Mouse (Mus musculus): Measurements from ENCODE around the gene Senp7.
A peak's percentile ranks its signal among the peaks of the same experiment; 100 is the strongest.
"Not testable (repeated sequence)": the region's sequence is repeated elsewhere in the genome, so short reads cannot be mapped to it uniquely, and the experiment has no call there.

Senp7 gene

DNA sequence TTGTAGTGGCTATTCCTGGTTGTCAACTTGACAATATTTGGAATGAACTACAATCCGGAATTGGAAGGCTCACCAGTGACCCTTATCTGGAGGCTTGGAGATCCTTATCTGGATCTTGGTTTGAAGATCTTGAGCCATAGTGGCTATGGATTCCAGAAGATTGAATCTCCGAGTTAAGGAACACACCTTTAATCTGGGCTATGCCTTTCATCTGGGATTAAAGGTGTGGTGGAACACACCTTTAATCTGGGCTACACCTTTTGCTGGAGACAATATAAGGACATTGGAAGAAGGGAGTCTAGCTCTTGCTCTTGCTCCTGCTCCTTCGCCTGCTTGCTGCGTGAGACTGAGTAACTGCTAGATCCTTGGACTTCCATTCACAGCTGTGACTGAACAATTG, at the start of gene Senp7:
TSS of gene Senp7 (plus strand) at position 301 of the 400 bp plus-strand sequence.
- not testable (repeated sequence) for DNase-seq

DNA sequence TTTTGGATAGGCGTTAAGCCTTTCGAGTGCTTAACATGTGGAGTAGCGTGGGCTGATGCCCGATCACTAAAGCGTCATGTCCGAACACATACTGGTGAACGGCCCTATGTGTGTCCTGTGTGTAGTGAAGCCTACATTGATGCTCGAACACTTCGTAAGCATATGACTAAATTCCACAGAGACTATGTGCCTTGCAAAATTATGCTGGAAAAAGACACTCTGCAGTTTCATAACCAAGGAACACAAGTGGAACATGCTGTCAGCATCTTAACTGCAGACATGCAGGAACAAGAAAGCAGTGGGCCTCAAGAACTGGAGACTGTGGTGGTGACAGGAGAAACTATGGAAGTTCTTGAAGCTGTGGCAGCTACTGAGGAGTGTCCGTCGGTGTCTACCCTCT, 41.3 kb upstream of the Senp7 start:
- DNase-seq, result no peak

DNA sequence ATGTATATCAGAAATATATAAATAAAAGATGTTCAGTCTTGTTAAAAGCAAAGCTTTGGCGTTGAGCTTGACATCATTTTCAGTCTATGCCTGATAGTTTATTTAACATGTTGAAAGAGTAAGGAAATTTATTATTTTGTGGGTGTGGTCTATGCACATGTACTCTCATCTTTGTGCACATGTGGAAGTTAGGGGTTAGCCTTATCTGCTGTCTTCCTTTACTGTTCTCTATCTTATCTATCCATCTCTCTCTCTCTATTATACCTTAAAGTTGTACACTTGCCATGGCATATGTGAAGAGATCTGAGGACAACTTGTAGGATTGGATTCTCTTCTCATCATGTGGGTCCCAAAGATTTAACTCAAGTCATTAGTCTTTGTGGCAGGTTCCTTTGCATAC, 39.3 kb upstream of the Senp7 start:
- no peak for DNase-seq

DNA sequence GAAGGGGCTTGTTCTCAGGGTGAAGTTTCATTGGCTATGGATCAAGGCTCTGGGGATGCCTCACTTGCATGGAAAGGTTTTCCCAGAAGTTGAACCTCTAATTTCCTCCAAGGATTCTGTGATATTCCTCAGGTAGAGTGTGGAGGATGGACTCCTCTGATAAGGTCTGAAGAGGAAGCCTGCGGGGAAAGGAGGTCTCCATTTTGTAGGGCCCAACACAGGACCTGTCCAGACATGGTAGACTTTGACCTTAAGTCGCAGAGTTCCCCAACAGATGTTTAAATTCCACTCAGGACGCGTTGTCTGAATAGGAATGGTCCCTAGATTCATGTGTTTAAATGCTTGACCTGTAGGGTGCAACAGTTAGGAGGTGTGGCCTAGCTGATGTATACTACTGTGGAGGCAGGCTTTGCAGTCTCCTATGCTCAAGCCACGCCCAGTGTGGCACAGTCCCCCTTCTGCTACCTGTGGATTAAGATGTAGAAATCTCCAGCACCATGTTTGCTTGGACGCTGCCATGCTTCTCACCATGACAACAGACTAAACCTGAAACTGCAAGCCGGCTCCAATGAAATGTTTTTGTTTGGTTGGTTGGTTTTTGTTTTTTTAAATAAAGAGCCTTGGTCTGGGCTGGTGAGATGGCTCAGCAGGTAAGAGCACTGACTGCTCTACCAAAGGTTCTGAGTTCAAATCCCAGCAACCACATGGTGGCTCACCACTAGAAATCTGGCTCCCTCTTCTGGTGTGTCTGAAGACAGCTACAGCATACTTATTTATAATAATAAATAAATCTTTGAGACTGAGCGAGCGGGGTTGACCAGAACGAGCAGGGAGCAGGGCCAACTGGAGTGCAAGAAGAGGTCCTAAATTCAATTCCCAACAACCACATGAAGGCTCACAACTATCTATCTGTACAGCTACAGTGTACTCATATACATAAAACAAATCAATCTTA, 35.1 kb upstream of the Senp7 start:
- DNase-seq, result no peak

DNA sequence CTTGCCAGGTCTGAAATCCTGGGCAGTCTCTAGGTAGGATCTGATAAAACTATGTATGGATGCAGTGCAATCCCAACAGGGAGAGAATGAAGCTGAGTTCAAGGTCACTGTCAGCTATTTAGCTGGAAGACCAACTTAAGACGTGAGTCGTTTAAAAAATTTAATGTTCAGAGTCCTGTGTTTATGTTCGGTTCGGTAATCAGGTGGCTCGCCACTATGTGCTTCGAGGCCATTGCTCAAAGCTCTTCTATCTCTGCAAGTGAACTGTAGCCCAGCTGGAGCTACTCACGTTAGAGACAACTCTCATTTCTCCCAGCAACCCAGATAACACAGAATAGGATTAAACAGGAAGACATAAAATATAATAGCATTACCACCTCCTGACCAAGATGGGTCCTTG, 34.1 kb upstream of the Senp7 start:
- no peak for DNase-seq

DNA sequence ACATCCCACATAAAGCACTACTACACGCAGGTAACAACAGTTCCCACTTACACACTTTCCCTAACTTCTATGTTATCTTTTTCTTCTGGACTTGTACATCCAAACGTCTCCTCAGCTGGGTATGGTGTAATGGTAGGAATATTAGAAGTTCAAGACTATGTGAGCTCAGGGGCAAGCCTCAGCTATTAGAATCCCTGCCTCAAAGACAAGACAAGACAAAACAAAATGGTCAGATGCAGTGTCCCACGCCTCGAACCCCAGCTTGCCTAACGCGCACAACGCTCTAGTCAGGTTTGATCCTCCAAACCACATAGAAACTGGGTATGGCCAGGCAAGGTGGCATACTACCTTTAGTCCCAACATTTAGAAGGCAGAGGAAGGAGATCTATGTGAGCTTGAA, 28.5 kb upstream of the Senp7 start:
- no peak for DNase-seq

DNA sequence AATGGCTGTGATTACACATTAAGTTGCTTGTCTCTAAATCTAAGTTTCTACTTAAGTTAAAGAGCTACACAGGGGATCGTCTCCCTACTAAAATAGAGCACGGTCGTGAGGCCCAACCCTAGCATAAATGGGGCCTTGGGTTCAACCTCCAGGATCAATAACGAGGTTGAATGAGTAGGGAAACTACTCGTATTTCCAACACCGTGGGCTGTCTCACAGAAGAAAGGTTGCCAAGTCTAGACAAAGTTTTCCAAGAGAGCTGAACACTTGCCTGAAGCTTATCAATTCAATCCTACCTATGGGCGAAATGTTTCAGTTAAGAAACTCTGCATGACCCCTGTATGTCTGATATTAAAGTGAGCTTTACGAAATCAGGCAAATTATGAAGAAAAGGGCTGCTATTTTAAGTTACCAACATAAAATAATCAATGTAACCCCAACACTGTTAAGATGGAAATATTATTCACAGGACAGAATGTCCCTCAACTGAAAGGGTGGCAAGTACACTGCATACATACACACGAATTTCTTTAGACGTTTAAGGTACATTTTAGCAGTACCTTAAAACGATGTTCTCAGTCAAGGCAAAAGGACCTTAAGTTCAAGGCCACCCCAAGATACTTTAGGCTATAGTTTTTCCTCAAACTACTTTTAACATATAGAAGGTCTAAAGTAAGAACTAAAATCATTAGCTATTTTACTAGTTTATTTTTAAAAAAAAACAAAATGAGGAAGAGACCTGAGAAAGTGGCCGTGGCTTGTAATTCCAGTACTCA, 20.1 kb upstream of the Senp7 start:
- DNase-seq, result no peak

DNA sequence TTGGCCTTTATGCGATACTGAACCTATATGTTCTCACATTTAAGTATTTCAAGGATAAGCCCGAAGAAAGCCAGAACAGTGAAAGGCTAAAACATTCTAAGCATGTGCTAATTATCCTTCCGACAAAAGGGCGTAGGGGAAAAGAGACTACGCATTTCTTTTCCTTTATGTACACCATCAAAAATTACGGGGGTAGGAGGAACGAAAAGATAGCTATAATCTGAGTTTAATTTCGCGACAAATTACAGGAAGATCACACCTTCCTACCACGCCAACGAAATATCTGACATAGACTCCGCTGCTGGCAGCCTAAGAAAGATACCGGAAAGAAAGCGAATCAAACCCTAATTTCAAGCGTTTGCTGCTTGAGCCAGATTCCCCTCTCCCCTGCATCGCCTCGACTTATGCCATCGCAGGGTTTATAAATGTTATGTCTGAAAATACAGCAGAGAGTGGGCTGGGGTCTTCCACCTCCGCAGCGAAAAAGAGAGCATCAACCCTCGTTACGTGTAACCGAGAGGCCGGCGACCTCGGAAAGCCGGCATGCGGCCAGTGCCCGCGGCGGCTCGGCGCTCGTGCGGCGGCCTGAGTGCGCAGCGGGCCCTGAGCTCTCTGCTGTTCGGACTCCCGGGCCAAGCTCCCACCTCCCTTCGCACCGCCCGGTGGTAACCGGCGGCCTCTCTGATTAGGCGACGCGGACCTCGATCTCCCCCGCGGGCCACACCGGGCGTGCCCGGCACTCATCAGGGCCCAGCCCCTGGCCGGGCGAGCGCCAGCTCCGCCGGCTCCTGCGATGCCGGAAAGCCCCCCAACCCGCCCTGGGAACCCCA, 19.2 kb upstream of the Senp7 start:
- DNase-seq, result no peak

DNA sequence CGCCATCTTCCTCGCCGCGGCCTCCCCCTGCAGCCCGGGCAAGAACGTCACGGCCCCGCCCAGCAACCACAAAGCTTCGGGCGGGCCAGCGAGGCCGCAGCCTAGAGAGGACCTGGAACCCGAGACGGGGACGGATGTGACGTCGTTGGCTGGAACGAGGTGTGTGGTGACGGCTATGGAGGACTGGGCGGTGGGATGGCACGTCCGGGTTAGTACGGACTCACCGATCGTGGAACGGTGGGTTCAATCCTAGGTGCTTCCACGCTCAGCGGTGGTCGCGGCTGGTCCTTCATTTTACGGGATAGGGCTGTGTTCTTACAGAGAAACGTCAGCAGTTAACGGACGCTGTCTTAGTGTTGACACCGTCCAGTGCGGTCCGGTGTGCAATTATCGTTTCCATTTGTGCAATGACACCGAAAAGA, 18.5 kb upstream of the Senp7 start, which contains the start of gene Pcnp:
TSS of gene Pcnp (minus strand) at position 79 of the 422 bp plus-strand sequence.
- peak; percentile 97 for DNase-seq

DNA sequence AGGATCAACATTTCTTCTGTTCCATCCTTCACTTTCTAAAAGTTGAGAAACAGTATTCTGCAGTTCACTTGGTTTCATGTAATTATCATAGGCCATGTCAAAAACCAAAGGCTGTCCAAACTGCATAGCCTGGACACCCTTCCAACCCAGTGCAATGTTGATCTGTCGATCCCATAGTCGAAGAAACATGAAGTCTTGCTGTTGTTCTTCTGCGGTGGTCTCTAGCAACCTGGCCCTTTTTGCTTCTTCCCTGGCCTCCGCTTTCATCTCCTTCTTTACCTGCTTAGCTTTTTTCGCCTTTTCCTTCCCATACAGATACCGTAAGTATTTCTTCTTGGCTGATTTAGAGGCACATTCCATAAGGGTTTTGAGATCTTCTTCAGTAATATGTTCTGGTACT, 13.6 kb upstream of the Senp7 start:
- no peak for DNase-seq

DNA sequence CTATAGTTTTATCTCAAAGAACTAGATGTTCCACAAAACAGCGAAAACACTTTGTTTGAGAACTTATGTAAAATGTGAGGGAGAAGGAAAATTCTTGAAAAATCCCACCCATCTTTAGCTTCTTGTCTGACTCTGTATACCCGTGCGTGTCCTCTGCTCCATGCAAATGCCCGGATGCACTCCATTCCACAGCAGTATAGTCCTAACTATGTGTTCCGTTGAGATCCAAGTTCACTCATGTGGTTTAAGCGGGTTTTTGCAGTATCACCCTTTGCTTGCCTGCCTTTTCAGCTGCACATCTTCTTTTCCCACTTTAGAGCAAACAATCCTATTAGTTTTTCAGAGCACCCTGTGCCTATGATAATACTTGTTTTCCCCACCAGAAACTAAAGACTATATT, 11.6 kb upstream of the Senp7 start:
- no peak for DNase-seq

DNA sequence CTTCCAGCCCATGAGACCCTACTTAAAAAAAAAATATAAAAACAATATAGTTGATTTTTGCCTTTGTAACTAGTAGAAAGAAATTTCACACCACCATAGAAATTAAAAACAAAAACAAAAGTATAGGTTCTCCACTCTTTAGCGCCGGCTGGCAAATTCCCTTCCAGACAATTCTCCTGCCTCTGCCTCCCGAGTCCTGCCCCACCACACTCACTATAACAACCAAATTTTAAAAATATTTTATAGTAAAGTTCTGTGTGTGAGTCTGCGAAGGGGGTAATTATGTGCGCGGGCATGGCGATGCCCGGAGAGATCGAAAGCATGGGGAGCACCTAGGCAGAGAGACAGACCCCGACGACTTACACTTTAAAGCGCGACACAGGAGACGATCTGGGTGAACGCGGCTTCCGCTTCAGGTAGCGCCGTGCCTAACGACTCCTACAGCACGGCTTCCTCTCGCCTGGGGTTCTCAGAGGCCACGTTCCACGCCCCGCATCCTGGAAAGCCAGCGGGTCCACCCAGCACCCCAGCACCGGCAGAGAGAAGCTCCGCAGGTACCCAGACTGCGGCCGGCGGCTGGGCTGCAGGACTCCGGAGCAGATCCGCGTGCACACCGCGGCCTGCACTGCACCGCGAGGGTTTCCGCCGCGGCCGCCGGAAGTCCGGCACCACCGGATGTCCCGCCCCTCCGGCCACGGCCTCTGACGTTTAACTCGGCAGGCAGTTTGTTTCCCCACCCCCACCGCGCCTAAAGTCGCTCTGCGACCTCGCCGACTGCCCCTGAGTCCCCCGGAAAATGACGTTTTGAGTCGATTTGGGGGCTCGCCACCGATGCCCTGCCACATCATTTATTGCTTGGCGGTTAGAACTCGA, 10.8 kb upstream of the Senp7 start, which contains the start of gene Trmt10c:
TSS of gene Trmt10c (minus strand) at position 682 of the 873 bp plus-strand sequence.
- DNase-seq, result peak; percentile 88

DNA sequence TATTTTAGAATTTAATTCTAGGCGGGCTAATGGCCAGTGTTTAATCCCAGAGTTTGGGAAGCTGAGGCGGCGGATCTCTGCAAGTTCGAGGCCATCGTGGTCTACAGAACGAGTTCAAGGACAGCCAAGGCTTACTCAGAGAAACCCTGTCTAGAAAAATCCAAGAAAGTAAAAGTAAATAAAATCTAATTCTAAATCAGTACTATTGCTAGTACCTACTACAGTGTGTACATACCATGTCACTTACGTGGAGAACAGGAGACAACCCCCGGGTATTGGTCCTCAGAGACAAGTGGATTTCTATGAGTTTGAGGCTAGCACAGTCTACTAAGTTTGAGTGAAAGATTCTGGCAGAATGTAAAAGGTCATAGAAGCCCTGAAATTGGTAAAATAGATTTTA, 10.0 kb upstream of the Senp7 start:
- DNase-seq, result no peak

DNA sequence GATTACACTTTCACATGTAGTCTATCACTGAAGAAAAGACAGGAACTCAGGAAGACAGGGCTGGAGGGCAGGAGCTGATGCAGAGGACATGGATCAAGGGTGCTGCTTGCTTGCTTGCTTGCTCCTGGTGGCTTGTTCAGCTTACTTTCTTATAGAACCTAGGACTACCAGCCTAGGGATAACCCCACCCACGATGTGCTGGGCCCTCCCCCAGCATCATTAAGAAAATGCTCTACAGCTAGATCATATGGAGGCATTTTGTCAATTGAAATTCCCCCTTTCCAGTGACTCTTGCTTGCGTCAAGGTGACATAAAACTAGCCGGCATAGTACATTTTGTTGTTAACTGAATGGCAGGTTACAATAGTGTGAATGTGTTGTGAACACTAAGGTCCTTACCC, 7.8 kb downstream of the Senp7 start:
- DNase-seq, result no peak

DNA sequence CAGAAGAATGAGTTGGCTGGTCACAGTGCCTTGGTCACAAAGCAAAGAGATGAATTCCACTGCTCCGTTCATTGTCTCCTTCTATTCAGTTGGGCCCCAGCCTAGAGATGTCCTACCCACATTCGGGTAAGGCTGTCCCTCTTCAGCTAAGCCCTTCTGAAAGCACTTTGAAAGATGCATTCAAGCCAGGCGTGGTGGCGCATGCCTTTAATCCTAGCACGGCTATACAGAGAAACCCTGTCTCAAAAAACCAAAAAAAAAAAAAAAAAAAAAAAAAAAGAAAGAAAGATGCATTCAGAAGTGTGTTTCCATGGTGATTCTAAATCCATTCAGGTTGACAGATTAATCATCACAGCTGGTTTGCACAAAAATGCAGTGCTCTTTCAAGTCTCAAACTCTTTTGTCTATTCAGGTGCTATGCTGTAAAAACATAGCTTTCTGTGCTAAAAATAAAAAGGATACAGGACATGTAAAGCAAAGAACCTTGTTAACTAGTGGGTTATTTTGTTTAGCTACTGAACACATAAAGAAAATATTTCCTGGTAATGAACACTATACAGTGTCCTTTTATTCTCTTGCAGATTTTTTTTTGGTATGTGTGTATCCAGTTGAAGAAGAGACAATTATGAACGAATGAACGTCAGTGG, 8.9 kb downstream of the Senp7 start:
- no peak for DNase-seq

DNA sequence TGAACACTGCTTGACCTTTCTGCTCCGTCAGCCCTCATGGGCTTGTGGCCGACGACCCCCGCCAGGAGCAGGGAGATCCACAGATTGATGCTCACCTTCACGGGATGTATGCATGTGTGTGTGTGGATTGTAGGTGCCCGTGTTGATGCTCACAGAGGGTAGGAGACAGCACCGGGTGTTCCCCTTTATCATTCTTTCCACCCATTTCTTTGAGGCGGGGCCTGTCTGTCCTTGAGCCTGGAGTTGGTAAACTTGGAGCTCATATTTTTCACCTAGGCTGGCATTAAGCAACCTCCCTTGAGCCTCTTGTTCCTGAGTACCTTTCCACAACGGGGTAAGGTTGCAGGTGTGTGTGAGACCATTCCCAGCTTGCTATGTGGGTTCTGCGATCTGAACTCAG, 10.0 kb downstream of the Senp7 start:
- no peak for DNase-seq

DNA sequence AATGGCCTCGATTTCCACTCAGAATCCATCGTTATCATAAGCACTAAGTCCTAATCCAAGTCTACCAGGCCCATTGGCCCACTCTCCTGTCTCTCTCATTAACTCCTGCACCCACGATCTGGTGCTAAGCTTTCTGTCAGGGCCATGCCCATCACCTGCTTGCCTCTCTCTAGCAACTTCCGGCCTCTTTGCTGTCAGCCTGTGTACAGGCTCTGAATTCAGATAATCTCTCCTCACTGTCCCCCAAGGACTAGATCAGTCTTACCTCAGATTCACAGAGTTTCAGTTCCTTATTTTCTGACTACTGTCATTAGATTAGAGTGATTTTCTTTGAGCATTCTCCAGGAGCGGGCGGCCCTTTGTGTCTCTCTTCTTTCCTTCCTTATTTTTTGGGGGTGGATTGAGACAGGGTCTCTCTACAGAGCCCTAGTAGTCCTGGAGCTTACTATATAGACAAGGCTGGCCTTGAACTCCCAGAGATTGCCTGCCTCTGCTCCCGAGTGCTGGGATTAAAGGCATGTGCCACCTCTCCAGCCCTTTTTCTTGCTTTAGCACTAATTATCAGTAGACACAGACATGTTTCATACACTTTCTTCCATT, 14.0 kb downstream of the Senp7 start:
- no peak for DNase-seq

DNA sequence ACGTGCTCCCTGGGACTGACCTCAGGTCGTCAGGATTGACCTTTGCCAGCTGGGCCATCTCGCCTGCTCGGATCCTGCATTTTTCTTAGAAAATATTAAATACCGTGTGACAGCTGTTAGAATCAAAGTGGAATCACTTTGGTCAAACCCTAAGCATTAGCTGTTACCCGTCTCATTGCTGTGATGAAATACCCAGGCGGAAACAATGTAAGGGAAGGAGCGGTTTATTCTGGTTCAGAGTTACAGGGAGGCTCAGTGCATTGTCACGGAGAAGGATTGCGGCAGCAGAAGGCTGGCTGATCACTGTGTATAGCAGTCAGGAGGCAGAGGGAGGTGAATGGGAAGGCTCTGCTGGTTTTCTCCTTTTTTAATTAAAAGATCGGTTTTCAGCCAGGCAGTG, 14.8 kb downstream of the Senp7 start:
- DNase-seq, result no peak

DNA sequence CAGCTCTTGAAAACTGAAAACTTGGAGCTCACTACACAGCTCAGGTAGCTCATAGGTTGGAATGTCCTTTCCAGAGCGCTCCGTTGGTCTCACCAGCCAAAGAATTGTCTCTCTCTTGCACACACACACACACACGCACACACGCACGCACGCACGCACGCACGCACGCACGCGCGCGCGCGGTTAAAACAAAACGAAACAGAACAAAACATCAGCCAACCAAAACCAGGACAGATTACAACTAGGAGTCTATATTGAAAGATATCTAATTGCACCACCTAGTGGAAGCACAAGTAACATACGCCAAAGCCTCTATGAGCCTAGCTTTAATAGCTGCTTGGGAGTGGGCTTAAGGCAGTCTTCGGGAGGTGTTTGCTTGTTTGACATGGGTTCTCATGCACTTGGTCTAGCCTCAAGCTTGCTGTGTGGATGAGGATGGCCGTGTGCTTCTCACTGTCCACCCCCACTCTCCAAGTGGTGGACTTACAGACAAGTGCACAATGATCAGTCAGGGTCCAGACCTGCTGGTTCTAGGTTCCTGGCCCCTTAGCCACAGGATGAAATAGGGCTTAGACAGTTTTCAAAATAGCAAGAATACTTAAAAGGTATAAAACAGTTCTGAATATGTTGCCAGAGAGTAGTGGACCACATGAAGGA, 16.3 kb downstream of the Senp7 start:
- peak; percentile 64 for DNase-seq

DNA sequence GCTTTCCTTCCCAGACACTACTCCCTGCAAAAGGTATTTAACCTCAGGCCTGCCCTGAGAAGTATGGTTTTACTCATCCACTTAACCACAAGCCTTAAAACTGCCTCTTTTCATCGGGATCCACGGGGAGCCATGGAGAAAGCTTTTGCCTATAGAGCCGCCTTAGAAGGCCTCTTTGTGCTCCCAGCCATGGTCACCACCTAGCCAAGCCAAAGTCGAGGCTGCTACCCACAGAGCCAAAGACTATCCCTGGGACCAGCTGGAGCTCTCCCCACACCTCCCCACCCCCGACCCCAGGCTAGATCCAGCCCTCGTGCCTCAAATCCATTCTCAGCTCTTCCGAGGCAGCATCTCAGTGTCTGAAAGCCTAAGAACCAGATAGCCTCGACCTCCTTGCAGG, 18.0 kb downstream of the Senp7 start:
- DNase-seq, result no peak
